Mouse (Mus musculus): ENCODE data around the gene Smap2. TPM values are rescaled to one million over a fixed set of nuclear protein-coding genes. Genes with fewer than 3 reads are reported as not detected.
A peak's percentile ranks its signal among the peaks of the same experiment; 100 is the strongest.

Gene Smap2
- polyA plus RNA-seq, 1 experiment: 59.8 TPM

DNA sequence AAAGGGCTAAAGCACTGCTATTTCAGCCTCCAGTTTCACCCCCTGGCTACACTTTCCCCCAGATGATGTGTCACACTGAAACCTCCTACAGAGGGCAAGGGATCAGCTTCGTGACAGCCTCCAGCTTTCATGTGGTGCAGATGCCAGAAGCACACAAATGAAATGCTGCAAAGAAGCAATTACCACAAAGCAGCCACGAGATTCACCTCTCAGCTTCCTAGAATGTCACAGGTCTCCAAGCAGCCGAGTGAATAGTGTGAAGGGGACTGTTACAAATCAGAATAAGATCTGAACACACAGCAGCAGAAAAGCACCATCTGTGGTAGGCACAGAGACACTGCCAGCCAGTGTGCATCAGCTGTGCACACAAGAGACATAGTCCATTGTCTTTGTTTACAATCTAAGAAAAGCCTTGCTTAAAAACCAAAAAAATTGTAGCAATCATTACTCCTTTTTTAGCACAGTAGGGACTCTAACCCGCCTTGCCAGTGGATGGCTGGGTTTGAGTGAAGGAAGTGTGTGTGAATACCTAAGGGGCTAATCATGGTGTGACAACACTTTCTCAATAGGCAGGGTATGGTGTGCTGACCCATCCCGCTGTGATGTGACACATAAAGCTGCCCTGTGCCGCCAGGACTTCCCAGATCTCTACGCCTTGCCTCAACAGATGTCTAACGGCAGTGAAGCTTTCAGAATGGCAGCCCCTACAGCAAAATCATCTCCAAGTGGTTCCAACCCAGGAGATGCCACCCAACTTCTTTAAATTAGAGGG is 14.5 kb downstream of the Smap2 start:
- DNase-seq (ENCODE audit: low read depth): peak; percentile 84

DNA sequence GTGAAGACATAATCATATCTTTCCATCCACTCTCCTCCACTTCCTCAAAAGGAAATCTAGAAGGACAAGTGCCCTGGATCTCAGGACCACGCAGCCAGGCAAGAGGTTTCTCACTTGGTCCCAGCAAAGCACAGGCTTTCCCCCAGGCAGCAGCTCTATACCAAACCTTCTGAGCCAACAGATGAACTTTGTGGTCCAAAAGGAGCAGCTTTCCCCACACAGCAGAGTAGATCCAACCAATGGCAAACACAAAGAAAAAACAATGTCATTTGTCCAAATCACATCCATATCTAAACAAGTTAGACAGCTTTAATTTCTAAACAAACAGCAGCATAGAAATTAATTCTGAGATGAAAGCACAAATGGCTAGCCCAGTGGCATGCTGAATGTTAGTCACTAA is 15.4 kb downstream of the Smap2 start:
- no peak for DNase-seq (ENCODE audit: low read depth)
- TF ChIP-seq CTCF (IDR thresholded peaks at IDR 0.05; ENCODE audit: borderline replicate concordance, extremely low read depth, insufficient read depth, insufficient read length) (no peak), POLR2A (IDR thresholded peaks at IDR 0.05; ENCODE audit: borderline replicate concordance, extremely low read depth, insufficient read depth, insufficient read length, poor library complexity, severe bottlenecking) (no peak)

More for the DNA sequence above, 14.5 kb downstream of the Smap2 start:
- TF ChIP-seq POLR2A (IDR thresholded peaks at IDR 0.05; ENCODE audit: borderline replicate concordance, extremely low read depth, insufficient read depth, insufficient read length, poor library complexity, severe bottlenecking) (no peak), CTCF (IDR thresholded peaks at IDR 0.05; ENCODE audit: borderline replicate concordance, extremely low read depth, insufficient read depth, insufficient read length) (no peak)

DNA sequence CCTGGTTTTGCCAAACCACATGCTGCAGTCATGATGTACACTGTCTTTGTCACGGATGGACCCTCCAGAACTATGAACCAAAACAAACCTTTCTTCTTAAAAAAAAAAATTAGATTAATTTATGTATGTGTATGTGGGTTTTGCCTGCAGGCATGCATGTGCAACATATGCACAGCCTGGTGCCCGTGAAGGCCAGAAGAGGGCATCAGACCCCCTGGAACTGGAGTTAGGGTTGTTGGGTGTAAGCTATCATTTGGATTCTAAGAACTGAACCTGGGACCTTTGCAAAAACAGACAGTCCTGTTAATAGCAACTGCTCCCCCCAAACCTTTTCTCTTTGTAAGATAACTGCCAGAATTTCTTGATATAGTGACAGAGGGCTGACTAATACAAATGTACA is 16.0 kb downstream of the Smap2 start:
- DNase-seq (ENCODE audit: low read depth): no peak
- TF ChIP-seq POLR2A (IDR thresholded peaks at IDR 0.05; ENCODE audit: borderline replicate concordance, extremely low read depth, insufficient read depth, insufficient read length, poor library complexity, severe bottlenecking): no peak
- TF ChIP-seq CTCF (IDR thresholded peaks at IDR 0.05; ENCODE audit: borderline replicate concordance, extremely low read depth, insufficient read depth, insufficient read length): no peak

DNA sequence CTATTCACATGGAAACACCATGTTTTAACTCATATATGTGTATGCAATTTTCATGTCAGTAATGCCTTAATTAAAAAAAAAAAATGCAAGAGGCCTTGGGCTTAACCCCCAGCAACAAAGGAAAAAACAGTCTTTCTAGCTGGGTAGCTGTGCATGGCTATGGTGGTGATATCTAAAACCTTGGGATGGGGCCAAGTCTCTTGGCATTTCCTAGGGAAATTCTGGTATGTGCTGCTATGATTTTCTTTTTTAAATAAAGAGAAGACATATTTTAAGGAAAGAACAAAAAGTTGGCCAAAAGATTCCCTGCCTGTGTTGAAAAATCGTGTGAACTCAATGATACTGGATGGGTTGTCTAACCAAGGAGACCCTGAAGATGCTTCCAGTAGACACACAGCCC is 21.1 kb downstream of the Smap2 start:
- TF ChIP-seq CTCF (IDR thresholded peaks at IDR 0.05; ENCODE audit: borderline replicate concordance, extremely low read depth, insufficient read depth, insufficient read length) (no peak), POLR2A (IDR thresholded peaks at IDR 0.05; ENCODE audit: borderline replicate concordance, extremely low read depth, insufficient read depth, insufficient read length, poor library complexity, severe bottlenecking) (no peak)
- DNase-seq (ENCODE audit: low read depth): no peak

DNA sequence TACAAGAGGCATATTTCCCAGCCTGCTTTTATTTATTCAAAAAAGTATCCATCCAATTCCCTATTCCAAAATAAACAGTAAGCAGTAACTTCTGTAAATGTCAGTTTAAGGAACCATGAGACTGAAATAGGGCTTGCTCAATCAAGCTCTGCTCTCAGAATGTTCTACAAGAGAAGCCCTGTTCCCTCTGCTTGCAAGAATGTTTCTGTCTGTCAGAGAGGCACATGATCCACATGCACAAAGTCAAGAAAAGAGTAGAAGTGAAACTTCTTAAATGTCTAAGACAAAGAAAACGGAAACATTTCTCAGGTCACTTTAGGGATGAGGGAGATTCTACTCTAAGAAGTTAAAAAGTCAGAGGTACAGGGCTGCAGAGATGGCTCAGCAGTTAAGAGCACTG is 24.0 kb downstream of the Smap2 start:
- no peak for DNase-seq (ENCODE audit: low read depth)
- TF ChIP-seq CTCF (IDR thresholded peaks at IDR 0.05; ENCODE audit: borderline replicate concordance, extremely low read depth, insufficient read depth, insufficient read length) (no peak), POLR2A (IDR thresholded peaks at IDR 0.05; ENCODE audit: borderline replicate concordance, extremely low read depth, insufficient read depth, insufficient read length, poor library complexity, severe bottlenecking) (no peak)

DNA sequence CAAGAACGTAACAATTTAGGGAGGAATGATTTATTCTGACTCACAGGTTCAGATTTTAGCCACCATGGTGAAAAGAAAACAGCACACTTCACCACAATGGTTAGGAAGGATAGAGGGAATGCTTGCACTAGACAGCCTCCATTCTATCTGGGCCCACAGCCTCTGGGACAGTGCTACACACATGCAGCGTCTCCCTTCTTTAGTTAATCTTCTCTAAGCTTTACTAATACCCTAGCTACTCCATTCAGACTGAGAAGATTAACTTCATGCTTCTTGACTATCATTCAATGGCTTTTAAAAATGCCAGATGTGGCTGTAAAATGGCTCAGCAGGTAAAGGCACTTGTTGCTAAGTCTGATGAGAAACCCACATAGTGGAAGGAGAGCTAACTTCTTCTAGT is 24.8 kb downstream of the Smap2 start:
- DNase-seq (ENCODE audit: low read depth): no peak
- TF ChIP-seq POLR2A (IDR thresholded peaks at IDR 0.05; ENCODE audit: borderline replicate concordance, extremely low read depth, insufficient read depth, insufficient read length, poor library complexity, severe bottlenecking) (no peak), CTCF (IDR thresholded peaks at IDR 0.05; ENCODE audit: borderline replicate concordance, extremely low read depth, insufficient read depth, insufficient read length) (no peak)

DNA sequence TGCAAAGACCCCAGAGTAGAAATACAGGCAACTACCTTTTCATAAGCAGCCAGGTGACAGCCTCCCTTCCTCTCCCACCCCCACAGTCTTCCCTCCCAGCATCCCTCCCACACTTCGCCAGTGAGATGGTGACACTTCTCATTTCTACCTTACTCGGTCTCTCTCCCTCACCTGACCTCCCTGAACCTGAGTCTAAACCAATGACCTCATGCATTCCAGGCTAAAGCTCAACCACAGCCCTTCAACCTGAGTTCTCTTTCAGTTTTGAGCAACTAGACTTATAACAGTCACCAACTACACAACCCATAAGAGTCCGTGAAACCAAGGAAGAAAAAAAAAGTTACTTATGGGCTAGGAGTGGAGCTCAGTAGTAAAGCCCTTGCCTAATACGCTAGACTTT is 29.7 kb downstream of the Smap2 start:
- no peak for DNase-seq (ENCODE audit: low read depth)
- TF ChIP-seq POLR2A (IDR thresholded peaks at IDR 0.05; ENCODE audit: borderline replicate concordance, extremely low read depth, insufficient read depth, insufficient read length, poor library complexity, severe bottlenecking): no peak
- TF ChIP-seq CTCF (IDR thresholded peaks at IDR 0.05; ENCODE audit: borderline replicate concordance, extremely low read depth, insufficient read depth, insufficient read length): no peak

DNA sequence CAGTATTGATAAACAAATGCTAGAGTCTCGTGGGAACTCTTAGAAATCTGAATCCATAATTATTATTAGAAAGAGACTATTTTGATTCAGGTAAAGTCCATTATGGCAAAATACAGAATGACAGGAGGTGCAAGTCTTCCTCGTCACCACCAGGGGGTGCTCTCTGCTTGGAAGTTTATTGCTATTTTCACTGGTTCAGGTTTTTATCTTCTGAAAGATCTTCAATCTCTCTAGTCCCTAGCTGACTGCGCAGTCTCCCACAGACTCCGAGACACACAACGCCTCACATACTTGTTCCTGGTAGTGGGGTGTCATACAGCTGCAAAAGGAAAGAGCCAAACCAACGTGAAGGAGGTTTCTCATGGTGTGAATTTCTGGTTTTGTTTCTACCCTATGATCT is 30.6 kb downstream of the Smap2 start:
- peak; percentile 82 for DNase-seq (ENCODE audit: low read depth)
- TF ChIP-seq POLR2A (IDR thresholded peaks at IDR 0.05; ENCODE audit: borderline replicate concordance, extremely low read depth, insufficient read depth, insufficient read length, poor library complexity, severe bottlenecking): no peak
- TF ChIP-seq CTCF (IDR thresholded peaks at IDR 0.05; ENCODE audit: borderline replicate concordance, extremely low read depth, insufficient read depth, insufficient read length): peak; percentile 80; the same call in 1 of the 2 replicates

DNA sequence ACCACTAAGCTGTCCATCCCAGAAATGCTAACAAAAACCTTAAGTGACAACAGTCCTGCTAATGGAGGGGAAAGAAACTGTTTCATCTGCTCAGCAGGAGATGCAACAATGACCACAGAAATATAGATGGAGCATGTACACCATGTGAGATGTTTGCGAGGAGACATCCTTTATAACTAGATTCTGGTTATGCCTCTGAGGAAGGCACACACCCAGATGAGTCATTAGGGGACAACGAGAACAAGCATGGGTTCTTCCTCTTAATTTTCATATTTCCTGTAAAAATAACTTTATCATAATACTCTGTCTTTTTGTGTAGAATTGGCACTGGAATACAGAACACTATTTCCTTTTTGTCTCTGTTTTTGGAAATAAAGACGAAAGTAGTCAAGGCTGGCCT is 38.8 kb downstream of the Smap2 start:
- TF ChIP-seq POLR2A (IDR thresholded peaks at IDR 0.05; ENCODE audit: borderline replicate concordance, extremely low read depth, insufficient read depth, insufficient read length, poor library complexity, severe bottlenecking) (no peak), CTCF (IDR thresholded peaks at IDR 0.05; ENCODE audit: borderline replicate concordance, extremely low read depth, insufficient read depth, insufficient read length) (no peak)
- DNase-seq (ENCODE audit: low read depth): no peak

DNA sequence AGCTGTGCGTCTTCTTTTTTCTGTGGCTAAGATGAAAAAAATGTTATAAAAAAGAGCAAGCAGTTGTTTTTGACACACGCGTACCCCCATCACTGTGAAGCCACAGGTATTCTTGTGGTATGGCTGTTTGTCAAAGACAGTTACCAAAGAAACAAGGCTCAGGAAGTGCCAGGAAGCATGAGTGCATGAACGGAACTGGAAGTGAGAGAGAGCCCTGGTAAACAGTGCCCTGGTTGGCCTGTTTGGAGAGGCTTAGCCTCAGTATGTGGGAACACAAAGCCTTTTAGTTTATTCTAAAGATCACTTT is 41.7 kb downstream of the Smap2 start:
- no peak for TF ChIP-seq CTCF (IDR thresholded peaks at IDR 0.05; ENCODE audit: borderline replicate concordance, extremely low read depth, insufficient read depth, insufficient read length)
- no peak for DNase-seq (ENCODE audit: low read depth)

DNA sequence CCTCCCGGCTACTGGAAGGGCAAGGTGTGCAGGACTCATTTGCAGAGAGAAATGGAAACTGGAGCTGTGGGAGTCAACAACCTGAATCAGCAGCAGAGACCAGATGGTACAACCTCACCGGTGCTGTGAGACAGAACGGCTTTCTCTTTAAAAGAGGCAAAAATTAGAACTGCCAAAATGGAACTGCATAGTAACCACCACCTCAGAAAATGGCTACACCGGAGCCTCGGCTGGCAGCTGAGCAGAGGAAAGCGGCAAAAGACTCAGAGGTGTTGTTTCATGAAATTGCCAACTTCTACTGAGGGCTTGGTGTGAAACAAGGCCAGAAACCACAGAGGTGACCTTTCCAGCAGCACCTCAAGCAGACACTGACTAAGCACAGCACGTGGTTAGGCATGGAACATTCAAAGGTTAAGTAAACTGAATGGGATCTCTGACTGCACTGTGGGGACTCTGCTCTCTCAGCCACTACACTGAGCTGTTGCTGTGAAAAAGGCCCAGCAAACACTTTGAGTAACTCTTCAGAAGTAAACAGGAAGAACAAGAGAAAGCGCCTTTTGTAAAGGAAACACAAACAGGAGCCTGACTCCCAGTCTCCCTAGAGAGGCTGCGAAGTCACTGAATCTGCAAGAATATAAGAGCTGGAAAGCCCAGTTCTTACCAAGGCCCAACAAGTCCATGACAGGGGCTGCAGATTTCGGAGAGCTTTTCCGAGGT is 42.2 kb downstream of the Smap2 start:
- DNase-seq (ENCODE audit: low read depth): no peak

DNA sequence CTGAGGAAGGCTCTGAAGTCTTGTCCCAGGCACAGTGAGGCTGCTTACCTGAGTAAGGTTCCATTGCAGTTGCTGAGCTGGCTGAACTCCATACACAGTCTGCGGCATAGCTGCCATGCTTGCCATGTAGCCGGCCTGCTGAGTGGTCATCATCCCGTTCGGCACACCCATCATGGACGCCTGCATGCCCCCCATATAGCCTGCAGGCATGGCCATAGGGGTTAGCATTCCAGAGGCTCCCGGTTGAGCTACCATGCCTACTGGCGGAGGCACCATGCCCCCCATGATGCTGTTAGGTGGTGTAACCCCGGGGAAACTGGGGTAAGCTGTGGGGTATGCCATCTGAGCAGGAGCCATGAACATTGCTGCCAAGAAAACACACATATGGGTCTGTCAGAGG is 45.2 kb downstream of the Smap2 start:
- DNase-seq (ENCODE audit: low read depth): no peak
- TF ChIP-seq POLR2A (IDR thresholded peaks at IDR 0.05; ENCODE audit: borderline replicate concordance, extremely low read depth, insufficient read depth, insufficient read length, poor library complexity, severe bottlenecking) (no peak), CTCF (IDR thresholded peaks at IDR 0.05; ENCODE audit: borderline replicate concordance, extremely low read depth, insufficient read depth, insufficient read length) (no peak)

More for the DNA sequence above, 42.2 kb downstream of the Smap2 start:
- TF ChIP-seq POLR2A (IDR thresholded peaks at IDR 0.05; ENCODE audit: borderline replicate concordance, extremely low read depth, insufficient read depth, insufficient read length, poor library complexity, severe bottlenecking) (no peak), CTCF (IDR thresholded peaks at IDR 0.05; ENCODE audit: borderline replicate concordance, extremely low read depth, insufficient read depth, insufficient read length) (no peak)

Measured in brain, embryonic 14.5 days (tissue).